Mouse (Mus musculus): Measurements from ENCODE around the gene Sh3d19. TPM values are rescaled to one million over a fixed set of nuclear protein-coding genes. Genes with fewer than 3 reads are reported as not detected.

The Sh3d19 gene
- total and polyA plus RNA-seq, 3 experiments, result 0.16 to 0.76 (median 0.33) TPM

- dilution Hi-C loops (cut with MboI; ENCODE audit: extremely low pct_ligation_motif_present, extremely low pct_unique_long_range_greater_than_20kb, low sequenced_read_pairs), result no loop called here
- no peak overlapping the region for H3K27ac ChIP-seq (ENCODE audit: insufficient read depth, low read depth)
Observed at GRCm38 (mm10) chr3:86104909-86105308, 134.0 kb downstream of the Sh3d19 start.

DNA sequence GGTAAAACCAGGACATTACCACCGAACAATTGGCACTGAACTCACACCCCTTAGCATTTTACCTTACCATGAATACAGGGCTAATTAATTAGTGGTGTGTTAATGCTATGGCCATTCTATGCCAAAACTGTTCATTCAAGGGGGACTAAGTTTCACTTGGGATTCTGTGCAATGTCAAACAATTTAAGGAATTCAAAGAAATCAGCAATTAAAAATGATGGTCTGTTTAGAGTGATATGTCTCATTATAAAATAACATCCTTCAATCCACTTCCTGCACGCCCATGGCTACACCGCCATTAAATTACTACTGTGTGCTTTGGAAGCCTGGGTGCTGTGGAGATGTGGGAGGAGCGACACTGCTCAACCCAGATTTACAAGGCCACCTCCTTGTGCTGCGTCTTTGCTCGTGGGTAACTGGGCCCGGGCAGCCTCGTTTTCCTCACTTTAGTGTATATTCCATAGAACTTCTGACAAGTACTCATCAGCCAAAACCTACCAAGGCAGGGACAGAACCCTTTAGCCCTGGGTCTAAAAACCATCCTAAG, 135.2 kb downstream of the Sh3d19 start:
- Histone ChIP-seq H3K27me3 (replicated peaks) (no peaks in the 10 kb centered on the region), H3K36me3 (replicated peaks in 1 of 2; ENCODE audit: control insufficient read depth in 1 of 2, insufficient read depth in 1 of 2, low read length in 1 of 2) (no peaks in the 10 kb centered on the region), H3K9me3 (replicated peaks; ENCODE audit: low read length) (no peaks in the 10 kb centered on the region), H3K4me1 (ENCODE audit: control insufficient read depth in 1 of 2, insufficient read depth in 2 of 2) (peaks cover 0 to 8% of the 10 kb centered on the region in 2 experiments; a peak in 3 of 4 replicates), H3K4me3 (replicated peaks in 1 of 3; ENCODE audit: low read depth in 2 of 3, low read length in 2 of 3, poor library complexity in 1 of 3) (no peak overlapping the region), H3K9ac (ENCODE audit: insufficient read depth, low read depth) (no peak overlapping the region), H3K27ac (ENCODE audit: insufficient read depth, low read depth) (no peak overlapping the region), H3K4me2 (ENCODE audit: insufficient read depth, low read depth, poor library complexity, severe bottlenecking) (no peak overlapping the region), H3K79me2 (replicated peaks; ENCODE audit: control insufficient read depth, extremely low read depth, insufficient read depth, poor library complexity, severe bottlenecking) (no peaks in the 10 kb centered on the region)
- dilution Hi-C loops (cut with MboI; ENCODE audit: extremely low pct_ligation_motif_present, extremely low pct_unique_long_range_greater_than_20kb, low sequenced_read_pairs) (no loop called here), in situ Hi-C loops (cut with MboI; ENCODE audit: low pct_ligation_motif_present, low pct_unique_long_range_greater_than_20kb, low sequenced_read_pairs) (loop anchor here (25.0 kb wide), 1 partner anchor 394 kb away; no protein-coding TSS in a partner anchor)
- no peak for DNase-seq (ENCODE audit: extremely low read depth)
- TF ChIP-seq MEF2A (IDR thresholded peaks at IDR 0.05; ENCODE audit: borderline replicate concordance, low read depth, low read length), result no peak
- no peak for TF ChIP-seq USF1 (IDR thresholded peaks at IDR 0.05; ENCODE audit: low read depth, low read length)
- no peak for TF ChIP-seq RCOR1 (conservative IDR thresholded peaks at IDR 0.05; ENCODE audit: low read depth, low read length)
- no peak for TF ChIP-seq USF2 (conservative IDR thresholded peaks at IDR 0.05; ENCODE audit: low read depth, low read length)
- TF ChIP-seq CTCF (conservative IDR thresholded peaks at IDR 0.05 in 1 of 2, IDR thresholded peaks at IDR 0.05 in 1 of 2; ENCODE audit: low read depth in 2 of 2, low read length in 2 of 2), result no peak
- TF ChIP-seq MAX (IDR thresholded peaks at IDR 0.05; ENCODE audit: low read length), result no peak
- TF ChIP-seq NELFE (IDR thresholded peaks at IDR 0.05; ENCODE audit: low read depth, low read length), result no peak

More at GRCm38 (mm10) chr3:86104909-86105308, 134.0 kb downstream of the Sh3d19 start:
- Histone ChIP-seq H3K9ac (ENCODE audit: insufficient read depth, low read depth) (no peak overlapping the region), H3K4me3 (replicated peaks in 1 of 3; ENCODE audit: low read depth in 2 of 3, low read length in 2 of 3, poor library complexity in 1 of 3) (no peak overlapping the region), H3K4me1 (ENCODE audit: control insufficient read depth in 1 of 2, insufficient read depth in 2 of 2) (peaks cover 0 to 8% of the 10 kb centered on the region in 2 experiments; a peak in 2 of 4 replicates), H3K27me3 (replicated peaks) (no peaks in the 10 kb centered on the region), H3K79me2 (replicated peaks; ENCODE audit: control insufficient read depth, extremely low read depth, insufficient read depth, poor library complexity, severe bottlenecking) (no peaks in the 10 kb centered on the region), H3K4me2 (ENCODE audit: insufficient read depth, low read depth, poor library complexity, severe bottlenecking) (no peak overlapping the region), H3K9me3 (replicated peaks; ENCODE audit: low read length) (no peaks in the 10 kb centered on the region), H3K36me3 (replicated peaks in 1 of 2; ENCODE audit: control insufficient read depth in 1 of 2, insufficient read depth in 1 of 2, low read length in 1 of 2) (no peaks in the 10 kb centered on the region)
- no peak for DNase-seq (ENCODE audit: extremely low read depth)
- in situ Hi-C loops (cut with MboI; ENCODE audit: low pct_ligation_motif_present, low pct_unique_long_range_greater_than_20kb, low sequenced_read_pairs), result loop anchor here (25.0 kb wide), 1 partner anchor 393 kb away; no protein-coding TSS in a partner anchor
- no peak for TF ChIP-seq NELFE (IDR thresholded peaks at IDR 0.05; ENCODE audit: low read depth, low read length)
- no peak for TF ChIP-seq HCFC1 (IDR thresholded peaks at IDR 0.05; ENCODE audit: low read depth, low read length)
- no peak for TF ChIP-seq CHD2 (IDR thresholded peaks at IDR 0.05; ENCODE audit: low read length)
- no peak for TF ChIP-seq JUN (IDR thresholded peaks at IDR 0.05; ENCODE audit: insufficient read depth, low read depth, low read length)

- Histone ChIP-seq H3K27me3 (replicated peaks) (no peaks in the 10 kb centered on the region), H3K9me3 (replicated peaks; ENCODE audit: low read length) (no peaks in the 10 kb centered on the region), H3K27ac (ENCODE audit: insufficient read depth, low read depth) (no peak overlapping the region), H3K9ac (ENCODE audit: insufficient read depth, low read depth) (no peak overlapping the region), H3K36me3 (replicated peaks in 1 of 2; ENCODE audit: control insufficient read depth in 1 of 2, insufficient read depth in 1 of 2, low read length in 1 of 2) (no peaks in the 10 kb centered on the region), H3K79me2 (replicated peaks; ENCODE audit: control insufficient read depth, extremely low read depth, insufficient read depth, poor library complexity, severe bottlenecking) (no peaks in the 10 kb centered on the region), H3K4me1 (ENCODE audit: control insufficient read depth in 1 of 2, insufficient read depth in 2 of 2) (peaks cover 0 to 8% of the 10 kb centered on the region in 2 experiments; a peak in 3 of 4 replicates), H3K4me3 (replicated peaks in 1 of 3; ENCODE audit: low read depth in 2 of 3, low read length in 2 of 3, poor library complexity in 1 of 3) (no peak overlapping the region), H3K4me2 (ENCODE audit: insufficient read depth, low read depth, poor library complexity, severe bottlenecking) (no peak overlapping the region)
- TF ChIP-seq MAZ (IDR thresholded peaks at IDR 0.05; ENCODE audit: low read depth, low read length), result no peak
- TF ChIP-seq CHD2 (IDR thresholded peaks at IDR 0.05; ENCODE audit: low read length), result no peak
- no peak for TF ChIP-seq POLR2AphosphoS2 (IDR thresholded peaks at IDR 0.05; ENCODE audit: low read depth, low read length)
- TF ChIP-seq SMC3 (IDR thresholded peaks at IDR 0.05; ENCODE audit: low read depth, low read length), result no peak
- no peak for TF ChIP-seq BHLHE40 (IDR thresholded peaks at IDR 0.05; ENCODE audit: low read depth, low read length)
- TF ChIP-seq ZKSCAN1 (IDR thresholded peaks at IDR 0.05; ENCODE audit: borderline replicate concordance, low read depth, low read length), result no peak
- no peak for TF ChIP-seq ZC3H11A (IDR thresholded peaks at IDR 0.05; ENCODE audit: low read depth, low read length)
- no peak for TF ChIP-seq ZMIZ1 (IDR thresholded peaks at IDR 0.05; ENCODE audit: low read depth, low read length)
- TF ChIP-seq ZNF384 (IDR thresholded peaks at IDR 0.05; ENCODE audit: low read depth, low read length), result no peak
- no peak for TF ChIP-seq TCF12 (IDR thresholded peaks at IDR 0.05; ENCODE audit: low read depth, low read length)
- no peak for TF ChIP-seq MAX (IDR thresholded peaks at IDR 0.05; ENCODE audit: low read length)
- no peak for TF ChIP-seq UBTF (IDR thresholded peaks at IDR 0.05; ENCODE audit: low read depth, low read length)
- TF ChIP-seq KAT2A (IDR thresholded peaks at IDR 0.05; ENCODE audit: insufficient replicate concordance, low read length), result no peak
- no peak for TF ChIP-seq HCFC1 (IDR thresholded peaks at IDR 0.05; ENCODE audit: low read depth, low read length)
- in situ Hi-C loops (cut with MboI; ENCODE audit: low pct_ligation_motif_present, low pct_unique_long_range_greater_than_20kb, low sequenced_read_pairs), result loop anchor here (25.0 kb wide), 1 partner anchor 396 kb away; no protein-coding TSS in a partner anchor
- DNase-seq (ENCODE audit: extremely low read depth), result no peak
- dilution Hi-C loops (cut with MboI; ENCODE audit: extremely low pct_ligation_motif_present, extremely low pct_unique_long_range_greater_than_20kb, low sequenced_read_pairs), result no loop called here
Observed at GRCm38 (mm10) chr3:86107637-86108539, 137.0 kb downstream of the Sh3d19 start.
